Mouse (Mus musculus) embryonic fibroblast, embryonic 13.5 days (primary cell): ENCODE data around the gene Pi4ka.

Source experiments
- CTCF ChIP-seq: IDR thresholded peaks from 2 replicates; pipeline ENCODE4 v1.5.1; 2011; ENCODE audit warnings: mild to moderate bottlenecking, control low read depth, low read length, moderate library complexity, borderline replicate concordance; ENCODE audit not compliant: insufficient read depth
- POLR2A ChIP-seq: IDR thresholded peaks from 2 replicates; pipeline ENCODE4 v1.6.1; 2011; ENCODE audit warnings: low read depth, mild to moderate bottlenecking, control low read depth, low read length, moderate library complexity

DNA sequence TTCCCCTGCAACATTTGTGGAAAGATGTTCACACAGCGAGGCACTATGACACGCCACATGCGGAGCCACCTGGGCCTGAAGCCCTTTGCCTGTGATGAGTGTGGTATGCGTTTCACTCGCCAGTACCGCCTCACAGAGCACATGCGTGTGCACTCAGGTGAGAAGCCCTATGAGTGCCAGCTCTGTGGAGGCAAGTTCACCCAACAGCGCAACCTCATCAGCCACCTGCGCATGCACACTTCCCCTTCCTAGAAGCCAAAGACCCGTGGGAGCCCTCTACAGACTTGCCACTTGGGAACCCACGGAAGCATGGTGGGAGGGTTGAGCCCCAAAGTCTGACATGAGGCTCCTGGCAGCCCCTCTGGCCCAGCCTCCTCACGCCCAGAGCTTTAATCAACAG, 147.2 kb downstream of the Pi4ka start:
- TF ChIP-seq CTCF (no peak), POLR2A (no peak)
